Mouse (Mus musculus): ENCODE measurements at regions not wholly inside any gene's neighbourhood (a gene's known extent, or its start where the extent isn't known, plus 50 kb on each side); places are given as distances from the start of the nearest gene placed in this dataset.

DNA sequence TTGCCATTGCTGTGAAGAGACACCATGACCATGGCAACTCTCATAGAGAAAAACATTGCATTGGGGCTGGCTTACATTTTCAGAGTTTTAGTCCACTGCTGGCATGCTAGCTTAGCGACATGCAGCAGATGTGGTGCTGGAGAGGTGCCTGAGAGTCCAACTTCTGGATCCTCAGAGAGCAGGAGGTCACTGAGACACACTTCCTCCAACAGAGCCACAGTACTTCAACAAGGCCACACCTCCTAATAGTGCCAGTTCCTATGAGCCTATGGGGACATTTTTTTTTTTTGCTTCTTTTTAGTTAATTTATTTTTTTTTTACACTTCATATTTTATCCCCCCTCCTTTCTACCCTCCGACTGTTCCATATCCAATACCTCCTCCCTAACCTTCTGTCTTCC, 120.3 kb downstream of the Ube2e3 start:
- no peak overlapping the region for H3K4me3 ChIP-seq
- DNase-seq (ENCODE audit: low spot score) = no peak
- H3K36me3 ChIP-seq = no peaks in the 10 kb centered on the region
- 92% methylated on average over 2 of the region's 2 CpGs for WGBS
- no peaks in the 10 kb centered on the region for H3K27me3 ChIP-seq (ENCODE audit: insufficient read depth, poor library complexity, severe bottlenecking)
- H3K9me3 ChIP-seq = no peaks in the 10 kb centered on the region
- H3K27ac ChIP-seq = no peak overlapping the region
- H3K4me1 ChIP-seq (replicated peaks) = no peaks in the 10 kb centered on the region

DNA sequence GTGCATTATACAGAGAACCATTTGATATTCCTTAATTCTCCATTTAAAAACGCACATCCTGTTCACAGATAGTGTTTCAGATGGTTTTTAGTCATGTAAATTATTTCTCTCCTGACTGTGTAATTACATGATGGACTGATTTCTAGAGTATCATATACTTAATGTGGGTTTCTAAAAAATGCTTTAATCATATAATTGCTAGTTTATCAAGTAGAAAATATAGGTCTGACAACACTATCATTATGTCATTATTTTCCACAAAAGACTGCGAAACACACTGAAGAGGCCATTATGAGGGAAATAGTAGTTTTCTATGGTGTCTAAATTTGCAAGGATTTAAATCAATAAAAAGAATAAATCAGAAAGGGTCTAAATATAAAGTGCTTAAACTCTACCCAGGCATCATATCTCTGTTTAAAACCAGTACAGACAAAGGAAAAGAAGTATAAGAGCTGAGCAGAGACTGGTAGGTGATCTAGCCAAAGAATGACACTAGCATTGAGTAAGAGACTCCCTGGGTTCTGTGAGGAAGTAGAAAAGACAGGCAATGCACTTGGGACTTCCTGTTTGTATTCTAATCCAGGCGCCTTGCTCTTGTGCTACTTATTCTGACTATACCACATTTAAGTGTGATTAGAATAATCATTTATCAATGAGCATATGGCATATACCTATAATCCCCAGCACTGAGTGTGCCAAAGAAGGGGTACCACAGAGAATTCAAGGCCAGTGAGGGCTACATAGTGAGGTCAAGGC, 127.1 kb downstream of the Ube2e3 start:
- Histone ChIP-seq H3K27ac (no peak overlapping the region), H3K9me3 (no peaks in the 10 kb centered on the region), H3K36me3 (no peaks in the 10 kb centered on the region), H3K4me1 (replicated peaks) (no peaks in the 10 kb centered on the region), H3K27me3 (ENCODE audit: insufficient read depth, poor library complexity, severe bottlenecking) (no peaks in the 10 kb centered on the region), H3K4me3 (no peak overlapping the region)
- DNase-seq (ENCODE audit: low spot score) = no peak
- WGBS = 84% methylated on average over 3 of the region's 3 CpGs

DNA sequence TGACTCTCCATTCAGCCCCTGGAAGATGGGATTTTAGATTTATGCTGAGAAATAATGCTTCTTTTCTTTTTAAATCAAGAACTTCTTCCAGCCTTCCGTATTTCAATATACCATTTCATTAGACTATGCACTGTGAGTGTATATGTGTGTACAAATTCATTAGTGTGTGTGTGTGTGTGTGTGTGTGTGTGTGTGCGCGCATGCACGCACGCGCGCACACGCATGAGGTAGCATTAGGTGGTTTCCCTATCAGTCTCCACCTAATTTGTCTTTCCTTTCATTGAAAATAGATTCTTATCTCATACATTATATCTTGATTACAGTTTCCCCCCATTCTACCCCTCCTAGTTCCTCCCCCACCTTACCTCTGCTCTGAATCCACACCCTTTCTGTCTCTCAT, 130.7 kb downstream of the Ube2e3 start:
- no peaks in the 10 kb centered on the region for H3K9me3 ChIP-seq
- H3K36me3 ChIP-seq = no peaks in the 10 kb centered on the region
- 95% methylated on average over 8 of the region's 8 CpGs for WGBS

DNA sequence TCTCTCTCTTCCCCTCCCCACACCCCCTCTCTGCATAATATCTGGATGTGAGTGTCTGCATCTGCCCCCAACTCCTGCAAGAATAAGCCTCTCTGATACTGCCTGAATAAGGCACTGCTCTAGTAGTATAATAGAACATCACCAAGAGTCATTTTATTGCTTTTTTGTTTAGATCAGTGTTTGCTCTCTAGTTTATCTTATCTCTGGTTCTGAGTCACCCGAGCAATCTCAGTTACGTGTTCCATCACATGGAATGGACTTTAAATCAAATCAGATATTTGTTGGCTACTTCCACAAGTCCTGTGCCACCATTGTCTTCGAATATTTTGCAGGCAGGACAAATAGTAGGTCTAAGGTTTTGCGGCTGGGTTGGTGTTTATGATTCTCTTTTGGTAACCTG, 131.5 kb downstream of the Ube2e3 start:
- H3K9me3 ChIP-seq = no peaks in the 10 kb centered on the region
- no peak for DNase-seq (ENCODE audit: low spot score)
- H3K27me3 ChIP-seq (ENCODE audit: insufficient read depth, poor library complexity, severe bottlenecking) = no peaks in the 10 kb centered on the region
- H3K36me3 ChIP-seq = no peaks in the 10 kb centered on the region
- WGBS = 89% methylated on average over 4 of the region's 4 CpGs
- no peak overlapping the region for H3K4me3 ChIP-seq
- no peak overlapping the region for H3K27ac ChIP-seq
- no peaks in the 10 kb centered on the region; the same call in 1 of the 2 replicates for H3K4me1 ChIP-seq (replicated peaks)

More for the DNA sequence above, 130.7 kb downstream of the Ube2e3 start:
- no peak overlapping the region for H3K27ac ChIP-seq
- no peak overlapping the region for H3K4me3 ChIP-seq
- no peaks in the 10 kb centered on the region for H3K4me1 ChIP-seq (replicated peaks)
- DNase-seq (ENCODE audit: low spot score) = no peak
- no peaks in the 10 kb centered on the region for H3K27me3 ChIP-seq (ENCODE audit: insufficient read depth, poor library complexity, severe bottlenecking)

DNA sequence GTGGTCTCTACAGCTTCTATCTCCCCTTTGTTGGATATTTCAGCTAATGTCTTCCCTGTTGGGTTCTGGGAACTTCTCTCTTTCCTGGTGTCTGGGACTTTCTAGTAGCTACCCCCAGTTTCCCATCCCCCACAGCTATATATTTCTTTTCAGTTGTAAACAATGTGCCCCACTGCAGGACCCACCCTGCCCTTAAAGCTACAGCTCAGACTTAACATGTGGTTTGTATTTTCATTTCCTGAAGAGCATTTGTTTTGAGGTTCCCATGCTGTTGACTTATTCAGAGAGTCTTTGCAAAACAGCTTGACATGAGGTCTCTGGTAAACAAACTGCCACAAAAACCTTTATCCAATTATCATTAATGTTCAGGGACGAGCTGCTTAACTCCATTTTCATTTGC, 136.9 kb downstream of the Ube2e3 start:
- Histone ChIP-seq H3K27ac (no peak overlapping the region), H3K4me1 (replicated peaks) (peaks cover 3% of the 10 kb centered on the region; the same call in 1 of the 2 replicates), H3K36me3 (no peaks in the 10 kb centered on the region), H3K9me3 (no peaks in the 10 kb centered on the region), H3K27me3 (ENCODE audit: insufficient read depth, poor library complexity, severe bottlenecking) (no peaks in the 10 kb centered on the region), H3K4me3 (no peak overlapping the region)
- 48% methylated on average over 1 of the region's 1 CpGs for WGBS
- DNase-seq (ENCODE audit: low spot score) = no peak

DNA sequence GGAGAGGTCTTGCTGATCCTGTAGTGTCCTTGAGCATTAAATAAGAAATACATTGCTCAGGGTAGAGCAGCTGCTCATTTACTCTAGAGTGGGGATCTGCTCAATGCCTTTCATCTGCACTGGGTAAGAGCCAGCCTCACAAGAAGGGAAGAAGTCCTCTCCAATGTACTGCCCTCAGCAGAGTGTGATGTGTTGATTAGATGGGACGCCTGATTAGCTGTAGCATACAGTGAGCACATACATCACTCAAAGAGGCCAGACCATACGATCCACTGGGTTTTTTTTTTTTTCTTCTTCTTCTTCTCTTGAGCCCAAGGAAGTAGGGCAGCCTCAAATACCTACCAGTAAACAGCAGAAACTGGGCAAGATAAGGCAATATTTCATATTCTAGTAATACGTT, 140.7 kb downstream of the Ube2e3 start:
- WGBS = 87% methylated on average over 3 of the region's 3 CpGs
- DNase-seq (ENCODE audit: low spot score) = no peak
- no peaks in the 10 kb centered on the region for H3K36me3 ChIP-seq

DNA sequence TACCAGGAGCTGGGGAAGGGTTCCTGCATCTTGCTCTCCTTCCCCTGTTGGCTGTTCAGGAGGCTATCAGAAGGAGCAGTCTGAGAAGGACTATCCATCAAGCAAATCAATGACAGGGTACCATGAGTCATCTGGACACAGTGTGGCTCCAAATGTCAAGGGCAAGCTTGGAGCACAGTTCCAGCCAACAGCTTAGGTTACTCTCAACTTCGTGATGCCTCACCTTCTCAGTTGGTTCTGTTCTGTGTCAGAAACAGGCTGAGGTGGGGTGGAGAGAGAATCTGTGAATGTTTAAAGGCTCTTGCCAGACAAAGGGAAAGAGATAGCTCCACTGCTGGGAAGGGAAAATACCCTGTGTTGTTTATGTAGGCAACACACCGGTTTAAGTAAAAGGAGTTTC, 141.9 kb downstream of the Ube2e3 start:
- Histone ChIP-seq H3K4me3 (no peak overlapping the region), H3K27ac (no peak overlapping the region), H3K27me3 (ENCODE audit: insufficient read depth, poor library complexity, severe bottlenecking) (no peaks in the 10 kb centered on the region), H3K9me3 (0 out of 2 replicates have a peak, but pooled peaks cover 2% of the 10 kb centered on the region), H3K4me1 (replicated peaks) (peaks cover under 1% of the 10 kb centered on the region; the same call in 1 of the 2 replicates), H3K36me3 (no peaks in the 10 kb centered on the region)
- WGBS = 56% methylated on average over 2 of the region's 2 CpGs
- DNase-seq (ENCODE audit: low spot score) = no peak

More for the DNA sequence above, 140.7 kb downstream of the Ube2e3 start:
- H3K27me3 ChIP-seq (ENCODE audit: insufficient read depth, poor library complexity, severe bottlenecking) = no peaks in the 10 kb centered on the region
- no peaks in the 10 kb centered on the region for H3K9me3 ChIP-seq
- H3K27ac ChIP-seq = no peak overlapping the region
- H3K4me1 ChIP-seq (replicated peaks) = peaks cover 3% of the 10 kb centered on the region; the same call in 1 of the 2 replicates
- no peak overlapping the region for H3K4me3 ChIP-seq

DNA sequence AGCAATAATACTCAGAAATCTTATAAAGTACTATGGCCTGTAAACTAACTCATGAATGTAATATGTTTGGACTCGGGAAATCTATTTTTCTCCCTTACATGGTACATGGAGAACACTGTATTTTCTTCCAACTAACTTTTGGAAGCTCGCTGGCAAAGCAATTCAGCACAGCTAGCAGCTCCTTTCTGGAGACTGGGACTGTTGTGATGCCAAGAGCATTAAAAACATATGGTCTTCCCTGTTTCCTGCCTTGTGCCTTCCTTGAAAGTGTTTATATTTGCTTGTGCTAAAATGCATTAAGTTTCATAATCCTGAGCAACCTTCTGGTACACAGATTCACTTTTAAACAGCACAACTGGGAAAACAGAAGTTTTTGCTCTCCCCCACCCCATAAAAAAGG, 142.3 kb downstream of the Ube2e3 start:
- no peak overlapping the region for H3K4me3 ChIP-seq
- H3K4me1 ChIP-seq (replicated peaks) = no peaks in the 10 kb centered on the region
- 80% methylated on average over 2 of the region's 2 CpGs for WGBS
- 0 out of 2 replicates have a peak, but pooled peaks cover 2% of the 10 kb centered on the region for H3K9me3 ChIP-seq
- no peak overlapping the region for H3K27ac ChIP-seq
- H3K27me3 ChIP-seq (ENCODE audit: insufficient read depth, poor library complexity, severe bottlenecking) = no peaks in the 10 kb centered on the region
- no peak for DNase-seq (ENCODE audit: low spot score)
- H3K36me3 ChIP-seq = no peaks in the 10 kb centered on the region

DNA sequence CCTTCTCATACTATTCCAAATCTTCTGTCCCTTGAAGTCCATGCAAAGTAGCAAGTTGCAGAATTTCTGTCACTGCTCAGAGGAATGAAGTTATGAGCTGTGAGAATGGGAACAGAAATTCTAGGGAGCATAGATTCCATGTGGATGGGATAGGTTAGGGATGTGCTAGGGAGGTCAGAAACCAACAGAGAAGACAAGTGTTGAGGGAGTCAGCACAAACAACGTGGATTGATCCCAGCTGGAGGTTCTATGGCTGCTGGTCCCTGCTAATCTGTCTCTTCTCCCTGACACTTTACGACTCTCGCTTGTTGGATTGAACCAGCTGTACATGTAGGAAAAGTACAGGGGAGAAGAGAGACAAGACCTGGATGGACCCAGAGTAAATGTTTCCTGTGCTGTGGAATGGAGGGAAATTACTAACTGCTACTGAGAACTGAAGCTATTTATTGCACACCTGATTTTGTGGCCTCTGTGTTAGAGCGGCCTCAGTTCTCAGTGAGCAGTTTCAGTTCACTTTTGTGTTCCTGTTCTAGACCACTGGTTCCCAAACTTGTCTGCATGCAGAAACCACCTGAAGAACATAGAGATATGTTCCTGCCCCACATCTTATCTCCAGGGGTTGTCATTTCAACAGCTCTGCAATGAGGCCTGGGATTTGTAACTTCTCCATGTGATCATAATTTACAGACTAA, 151.0 kb downstream of the Ube2e3 start:
- 75% methylated on average over 4 of the region's 4 CpGs for WGBS
- Histone ChIP-seq H3K27ac (no peak overlapping the region), H3K9me3 (0 out of 2 replicates have a peak, but pooled peaks cover 2% of the 10 kb centered on the region), H3K36me3 (no peaks in the 10 kb centered on the region), H3K27me3 (ENCODE audit: insufficient read depth, poor library complexity, severe bottlenecking) (no peaks in the 10 kb centered on the region), H3K4me1 (replicated peaks) (no peaks in the 10 kb centered on the region), H3K4me3 (no peak overlapping the region)
- no peak for DNase-seq (ENCODE audit: low spot score)

DNA sequence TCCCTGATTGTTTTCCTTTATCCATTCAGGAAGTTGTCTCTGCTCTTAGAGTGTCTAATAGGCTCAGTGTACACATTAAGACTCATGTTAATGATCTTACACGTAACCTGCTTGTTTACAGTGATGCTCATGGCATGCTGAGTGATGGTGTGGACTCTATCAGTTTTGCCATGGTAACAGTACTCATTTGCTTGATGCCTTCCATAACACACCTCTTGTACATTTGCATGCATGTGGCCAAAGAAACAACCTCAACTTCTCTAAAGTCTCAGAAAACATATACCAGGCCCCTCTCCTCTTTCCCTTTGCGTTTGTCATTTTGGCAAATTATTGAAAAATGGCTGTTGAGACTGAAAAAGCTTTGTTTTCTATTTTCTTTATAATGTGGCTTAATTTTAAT, 155.0 kb downstream of the Ube2e3 start:
- H3K27ac ChIP-seq = no peak overlapping the region
- WGBS = 89% methylated on average over 2 of the region's 2 CpGs
- no peaks in the 10 kb centered on the region for H3K9me3 ChIP-seq
- H3K4me3 ChIP-seq = no peak overlapping the region
- H3K36me3 ChIP-seq = no peaks in the 10 kb centered on the region
- no peak for DNase-seq (ENCODE audit: low spot score)
- peaks cover 6% of the 10 kb centered on the region; the same call in 1 of the 2 replicates for H3K4me1 ChIP-seq (replicated peaks)
- no peaks in the 10 kb centered on the region for H3K27me3 ChIP-seq (ENCODE audit: insufficient read depth, poor library complexity, severe bottlenecking)

DNA sequence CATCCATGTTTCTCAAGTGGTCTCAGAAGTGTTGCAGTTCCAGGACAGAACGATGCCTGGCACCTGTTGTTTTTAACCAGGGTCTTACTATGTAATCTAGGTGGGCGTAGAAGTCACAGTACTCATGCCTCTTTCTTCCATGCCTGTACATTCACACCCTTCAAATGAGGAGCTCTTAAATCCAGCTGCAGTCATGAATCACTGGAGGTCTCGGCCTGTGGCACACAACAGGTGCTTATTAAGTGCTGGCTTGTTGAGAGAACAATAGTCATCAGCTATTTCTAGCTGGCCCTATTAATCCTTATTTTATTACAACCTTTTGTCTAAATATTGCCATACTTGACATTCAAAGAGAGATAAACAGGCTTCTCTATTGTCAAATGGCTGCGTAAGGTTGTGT, 157.8 kb downstream of the Ube2e3 start:
- Histone ChIP-seq H3K4me3 (no peak overlapping the region), H3K4me1 (replicated peaks) (peaks cover 6% of the 10 kb centered on the region; the same call in 1 of the 2 replicates), H3K27ac (no peak overlapping the region), H3K36me3 (no peaks in the 10 kb centered on the region), H3K9me3 (no peaks in the 10 kb centered on the region), H3K27me3 (ENCODE audit: insufficient read depth, poor library complexity, severe bottlenecking) (no peaks in the 10 kb centered on the region)
- no peak for DNase-seq (ENCODE audit: low spot score)
- WGBS = 91% methylated on average over 4 of the region's 4 CpGs

DNA sequence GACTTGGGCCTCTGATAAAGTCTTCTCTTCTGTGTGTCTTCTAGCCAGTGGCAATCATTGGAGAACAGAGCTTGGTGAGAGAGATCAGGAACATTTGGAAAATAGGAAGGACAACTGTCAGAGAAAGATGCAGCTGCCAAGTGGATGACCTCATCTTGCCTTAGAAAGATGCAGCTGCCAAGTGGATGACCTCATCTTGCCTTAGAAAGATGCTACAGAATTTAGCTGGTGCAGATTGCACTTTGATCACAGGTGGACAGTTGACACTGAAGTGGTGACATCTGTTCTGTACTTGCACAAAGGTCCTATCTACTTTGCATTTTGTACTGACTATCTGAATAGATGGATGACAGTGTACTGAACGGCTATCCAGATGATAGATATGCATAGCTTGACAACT, 163.1 kb downstream of the Ube2e3 start:
- Histone ChIP-seq H3K27me3 (ENCODE audit: insufficient read depth, poor library complexity, severe bottlenecking) (no peaks in the 10 kb centered on the region), H3K4me3 (no peak overlapping the region), H3K4me1 (replicated peaks) (peaks cover 6% of the 10 kb centered on the region; the same call in 1 of the 2 replicates), H3K9me3 (no peaks in the 10 kb centered on the region), H3K36me3 (no peaks in the 10 kb centered on the region), H3K27ac (no peak overlapping the region)
- 74% methylated on average over 1 of the region's 1 CpGs for WGBS
- no peak for DNase-seq (ENCODE audit: low spot score)

DNA sequence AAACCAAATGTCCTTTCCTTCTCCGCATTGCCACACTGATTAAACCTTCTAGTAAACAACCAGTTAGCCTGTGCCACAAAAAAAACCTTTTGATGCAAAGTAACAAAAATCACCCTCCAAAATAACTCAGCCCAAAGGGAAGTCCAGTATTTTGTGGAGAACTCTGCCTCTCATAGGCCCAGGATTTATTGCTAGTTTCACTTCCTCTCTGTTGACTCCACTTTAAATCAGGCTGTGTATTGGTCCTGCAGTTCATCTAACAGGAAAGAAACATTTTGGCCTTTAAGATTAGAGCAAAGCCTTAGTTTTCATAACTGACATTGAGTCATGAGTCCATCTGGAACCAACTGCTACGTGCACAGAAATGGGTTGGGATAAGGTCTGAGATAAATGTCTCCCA, 168.4 kb downstream of the Ube2e3 start:
- Histone ChIP-seq H3K4me3 (no peak overlapping the region), H3K36me3 (no peaks in the 10 kb centered on the region), H3K9me3 (no peaks in the 10 kb centered on the region), H3K27ac (no peak overlapping the region), H3K27me3 (ENCODE audit: insufficient read depth, poor library complexity, severe bottlenecking) (no peaks in the 10 kb centered on the region), H3K4me1 (replicated peaks) (peaks cover 13% of the 10 kb centered on the region)
- WGBS = 94% methylated on average over 2 of the region's 2 CpGs
- no peak for DNase-seq (ENCODE audit: low spot score)
